Mouse (Mus musculus) layer of hippocampus, postnatal 14 days (tissue): ENCODE measurements around the gene Tbc1d8. TPM values are rescaled to one million over a fixed set of nuclear protein-coding genes. Genes with fewer than 3 reads are reported as not detected.

ENCODE experiments used
- DNase-seq, 2 experiments: peaks; one replicate each; pipeline ENCODE4 v3.0.0; 2021 to 2022; ENCODE audit warnings: low spot score in 2 of 2, mixed read lengths in 1 of 2
- long read RNA-seq, 2 experiments: library from polyadenylated mRNA; stranded (forward); transcript quantifications; one replicate each; pipeline ENCODE4 v2.0.0; 2021
- total RNA-seq, 2 experiments: library from RNA; stranded (reverse); gene quantifications; 2 replicates each; pipeline ENCODE4 v1.2.3; 2021

The Tbc1d8 gene
- total RNA-seq: 10 to 100 TPM; 13.2 TPM
- long read RNA-seq, experiment 1, full-length matches to known transcripts: 9 of 16 reads
- long read RNA-seq, experiment 1, partial matches to known transcripts: 2 of 16 reads
- long read RNA-seq, experiment 1, other reads (novel, unspliced or antisense): 5 of 16 reads
- long read RNA-seq, experiment 2, full-length matches to known transcripts: 10 of 15 reads
- long read RNA-seq, experiment 2, partial matches to known transcripts: 2 of 15 reads
- long read RNA-seq, experiment 2, other reads (novel, unspliced or antisense): 3 of 15 reads

DNA sequence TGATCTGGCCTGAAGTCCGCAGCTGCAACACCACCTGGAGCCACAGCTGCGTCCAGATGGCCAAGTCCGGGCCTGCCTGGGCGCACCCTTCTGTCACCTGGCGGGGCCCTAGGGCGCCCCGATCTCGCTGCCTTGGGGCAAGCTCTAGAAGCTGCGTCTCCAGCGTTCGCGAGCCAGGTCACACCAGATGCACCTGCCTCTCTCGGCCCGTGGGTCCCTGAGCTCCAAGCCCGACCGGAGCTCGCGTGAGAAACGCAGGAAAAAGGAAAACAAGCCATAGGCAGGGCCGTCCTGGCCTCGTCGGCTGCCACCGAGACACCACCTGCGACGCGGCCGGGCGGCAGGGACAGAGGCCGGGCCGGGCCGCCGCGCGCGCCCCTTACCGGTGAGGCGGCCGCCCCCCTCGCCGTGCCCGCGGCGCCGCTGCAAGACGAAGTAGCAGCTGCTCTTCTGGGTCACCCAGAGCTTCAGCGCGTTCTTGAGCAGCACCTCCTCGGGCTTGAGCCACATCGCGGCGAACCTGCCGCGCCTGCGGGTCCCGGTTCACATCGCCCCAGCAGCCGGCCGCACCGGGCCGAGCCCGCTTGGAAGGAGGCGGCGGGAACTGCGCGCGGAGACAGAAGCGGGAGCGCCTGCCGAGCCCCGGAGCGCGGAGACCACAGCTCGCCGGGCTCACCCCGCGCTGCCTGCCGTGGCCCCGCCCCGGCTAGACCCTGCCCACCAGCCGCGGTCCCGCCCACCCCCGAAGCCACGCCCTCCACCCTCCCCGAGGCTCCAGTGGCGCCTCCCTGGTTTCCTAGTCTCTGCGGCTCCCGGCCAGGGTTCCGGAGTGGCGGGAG, at the start of gene Tbc1d8:
Tbc1d8 (minus strand) TSS at position 699 of the 839 bp plus-strand sequence.
- DNase-seq: peak; percentile 80 to 87

DNA sequence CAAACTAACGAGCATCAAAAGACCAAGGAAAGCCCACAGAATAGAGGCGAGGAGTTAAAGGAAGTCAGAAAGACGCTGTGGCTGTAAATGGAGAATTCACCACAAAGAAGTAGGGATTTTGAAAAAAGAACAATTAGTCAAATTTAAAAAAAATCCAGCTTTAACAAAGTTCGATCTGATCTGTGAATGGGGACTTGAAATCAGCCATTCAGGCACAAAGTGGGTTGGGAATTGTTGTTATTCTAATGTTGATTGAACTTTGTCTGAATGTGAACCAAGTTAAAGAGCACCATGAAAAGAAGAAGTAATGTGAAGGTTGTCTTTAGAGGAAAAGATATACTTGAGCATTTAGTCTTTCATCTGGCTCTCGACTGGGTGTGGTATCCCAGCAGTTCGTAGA, 49.8 kb upstream of the Tbc1d8 start:
- no peak for DNase-seq

DNA sequence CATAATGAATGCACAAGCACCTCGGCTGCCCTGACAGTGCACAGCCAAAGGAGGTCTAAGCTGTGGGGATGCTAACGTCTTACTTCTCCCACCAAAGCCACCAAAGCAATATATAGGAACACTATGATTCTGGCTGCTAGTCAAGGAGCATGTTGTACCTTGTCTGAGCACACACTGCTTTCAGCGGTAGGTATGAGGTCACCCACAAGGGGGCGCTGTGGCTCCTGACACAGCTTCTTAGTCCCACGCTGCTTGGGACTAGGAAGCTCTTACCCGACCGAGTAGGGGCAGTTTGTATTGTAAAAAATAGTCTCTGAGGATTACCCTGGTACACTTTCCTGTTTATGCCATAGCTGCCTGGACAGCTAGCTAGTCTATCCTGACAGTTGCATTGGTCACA, 48.9 kb upstream of the Tbc1d8 start:
- peak; percentile 48 to 49 for DNase-seq

DNA sequence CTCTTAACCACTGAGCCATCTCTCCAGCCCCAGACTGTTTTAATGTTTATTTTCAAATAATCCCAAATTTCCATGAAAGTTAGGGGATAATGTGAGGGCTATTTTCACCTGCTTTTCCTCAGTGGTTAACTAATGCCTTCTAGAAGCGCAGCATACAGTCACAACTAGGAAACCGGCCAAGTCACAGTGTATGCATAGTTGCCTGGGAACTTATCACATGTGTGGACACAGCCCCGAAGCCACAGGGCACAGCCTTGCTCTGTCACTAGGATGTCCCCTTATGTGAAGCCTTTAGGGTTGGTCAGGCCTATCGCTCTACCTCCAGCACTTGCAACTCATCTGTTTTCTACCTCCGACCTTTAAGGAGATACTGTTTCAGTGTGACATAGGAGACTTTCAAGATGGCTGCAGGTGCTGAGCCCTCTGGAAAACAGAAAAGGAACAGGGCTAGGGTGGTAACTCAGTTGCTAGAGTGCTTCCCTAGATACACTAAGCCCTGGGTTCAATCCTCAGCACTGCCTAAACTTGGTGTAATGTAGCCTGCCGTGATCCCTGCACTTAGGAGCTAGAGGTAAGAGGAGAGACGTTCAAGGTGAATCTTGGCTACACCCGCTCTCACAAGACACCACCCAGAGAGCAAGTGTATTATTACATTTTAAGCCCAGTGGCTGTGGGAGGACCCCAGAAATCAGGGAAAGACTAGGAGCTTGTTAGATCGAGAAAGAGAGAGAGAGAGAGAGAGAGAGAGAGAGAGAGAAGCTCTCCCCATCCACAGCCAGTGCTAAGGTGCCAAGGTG, 48.0 kb upstream of the Tbc1d8 start:
- no peak for DNase-seq

DNA sequence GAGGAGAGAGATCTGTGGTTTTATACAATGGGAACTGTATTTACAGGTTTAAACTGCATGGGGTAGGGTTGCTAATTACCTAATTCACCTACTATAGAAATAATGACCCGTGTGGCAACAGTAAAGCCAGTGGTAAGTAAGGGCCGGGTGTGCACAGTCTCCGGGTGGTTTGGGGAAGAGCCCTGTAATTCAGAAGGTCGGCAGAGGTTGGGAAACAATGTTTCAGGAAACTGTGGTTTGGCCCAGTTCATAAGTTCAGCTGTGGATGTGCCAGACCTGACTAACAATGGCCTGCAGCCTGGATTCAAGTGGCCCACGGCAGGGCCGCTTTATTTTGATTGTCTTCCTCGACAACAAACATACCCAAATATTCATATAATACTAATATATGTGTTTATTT, 47.2 kb upstream of the Tbc1d8 start:
- no peak for DNase-seq

DNA sequence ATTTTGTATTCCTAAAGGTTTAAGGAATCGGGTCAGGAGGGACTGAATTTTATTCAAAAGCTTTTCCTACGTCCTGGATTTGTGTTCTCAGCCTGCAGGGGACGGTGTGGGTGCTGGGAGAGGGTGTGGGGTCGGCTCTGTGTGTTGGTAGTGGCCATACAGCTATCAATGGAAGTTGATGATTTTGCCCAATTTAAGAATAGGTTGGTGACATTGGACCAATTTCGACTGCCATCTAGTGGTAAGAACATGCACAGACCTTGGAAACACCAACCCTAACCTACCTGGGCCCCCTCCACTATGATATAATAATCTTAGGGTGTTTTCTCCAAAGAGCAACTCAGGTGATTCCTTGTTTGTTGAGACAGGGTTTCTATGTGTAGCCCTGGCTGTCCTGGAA, 44.0 kb upstream of the Tbc1d8 start:
- peak in 1 of 2 experiments; percentile 56 for DNase-seq

DNA sequence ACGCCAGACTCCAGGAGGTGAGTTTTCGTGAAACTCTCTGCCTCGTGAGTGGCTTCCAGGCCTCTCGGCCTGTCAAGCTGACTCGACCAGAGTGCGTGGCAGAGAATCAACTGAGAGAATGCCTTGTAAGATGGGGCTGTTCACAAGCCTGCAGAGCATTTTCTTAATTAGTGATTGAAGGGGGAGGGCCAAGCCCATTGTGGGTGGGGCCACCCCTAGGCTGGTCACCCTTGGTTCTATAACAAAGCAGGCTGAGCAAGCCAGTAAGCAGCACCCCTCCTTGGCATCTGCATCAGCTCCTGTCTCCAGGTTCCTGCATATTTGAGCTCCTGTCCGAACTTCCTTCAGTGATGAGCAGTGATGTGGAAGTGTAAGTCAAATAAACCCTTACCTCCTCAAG, 42.8 kb upstream of the Tbc1d8 start:
- no peak for DNase-seq

DNA sequence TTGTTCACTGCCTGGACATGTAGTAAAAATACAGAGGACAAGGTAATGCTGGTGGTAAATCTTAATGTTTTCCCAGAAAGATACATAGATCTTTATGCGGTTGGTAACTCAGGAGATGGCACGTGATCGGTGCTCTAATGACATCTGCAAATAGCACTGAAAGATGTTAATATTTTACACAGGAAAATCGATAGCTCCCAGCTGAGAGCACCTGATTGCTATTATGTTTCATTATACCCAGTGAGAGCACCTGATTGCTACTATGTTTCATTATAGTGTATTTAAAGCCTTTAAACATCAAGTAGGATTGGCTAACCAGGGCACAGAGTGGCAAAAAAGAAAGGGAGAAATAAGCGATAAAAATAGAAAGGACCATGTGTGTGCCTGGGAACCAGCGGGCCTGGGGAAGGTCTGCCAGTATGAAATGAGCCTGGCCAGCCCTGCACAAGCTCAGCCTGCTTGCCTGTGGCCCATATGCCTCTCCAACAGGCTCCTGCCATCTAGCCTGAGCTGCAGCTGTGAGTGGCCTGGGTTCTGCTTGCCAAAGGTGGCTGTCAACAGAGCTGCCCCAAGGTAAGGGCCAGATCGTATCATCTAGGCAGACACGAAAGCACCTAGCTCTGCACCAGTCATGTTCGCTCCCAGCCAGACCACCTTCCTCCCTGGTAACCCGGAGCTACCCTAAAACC, 36.9 kb upstream of the Tbc1d8 start:
- DNase-seq: peak in 1 of 2 experiments; percentile 39

DNA sequence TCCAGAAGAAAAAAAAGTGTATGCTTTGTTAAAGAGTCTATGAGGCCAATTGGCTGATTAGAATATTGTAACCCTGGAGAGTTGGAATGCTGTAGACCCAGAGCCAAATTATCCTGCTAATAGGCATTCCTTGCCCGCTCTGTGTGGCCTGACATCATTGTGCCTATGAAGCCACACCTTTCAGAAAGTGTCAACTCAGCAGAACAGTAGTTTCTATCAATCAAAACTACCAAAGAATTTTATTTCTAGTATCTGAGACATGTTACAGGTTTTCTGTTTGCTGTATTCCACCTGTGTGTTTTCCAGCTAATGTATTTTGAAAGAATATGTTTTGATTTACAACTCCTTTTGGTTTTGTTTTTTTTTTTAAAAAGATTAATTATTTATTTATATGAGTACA, 33.6 kb upstream of the Tbc1d8 start:
- no peak for DNase-seq

DNA sequence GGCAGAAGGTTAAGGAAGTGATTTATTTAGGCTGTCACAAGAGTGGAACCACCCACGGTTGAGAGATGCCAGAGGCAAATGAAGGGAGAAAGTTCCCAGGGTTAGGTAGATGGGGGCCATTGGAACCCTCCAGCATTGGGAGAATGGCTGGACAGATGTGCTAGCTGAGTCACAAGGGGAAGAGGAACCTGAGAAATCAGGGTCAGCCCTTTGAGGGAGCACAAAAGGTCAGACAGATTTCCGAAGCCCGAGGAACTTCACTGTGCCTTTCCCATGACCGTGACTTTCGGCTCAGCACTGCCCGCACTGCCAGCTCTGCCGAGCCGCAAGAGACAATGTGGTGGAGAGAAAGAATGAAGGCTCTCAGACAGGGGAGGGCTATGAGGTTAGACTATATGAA, 33.2 kb upstream of the Tbc1d8 start:
- DNase-seq: no peak

DNA sequence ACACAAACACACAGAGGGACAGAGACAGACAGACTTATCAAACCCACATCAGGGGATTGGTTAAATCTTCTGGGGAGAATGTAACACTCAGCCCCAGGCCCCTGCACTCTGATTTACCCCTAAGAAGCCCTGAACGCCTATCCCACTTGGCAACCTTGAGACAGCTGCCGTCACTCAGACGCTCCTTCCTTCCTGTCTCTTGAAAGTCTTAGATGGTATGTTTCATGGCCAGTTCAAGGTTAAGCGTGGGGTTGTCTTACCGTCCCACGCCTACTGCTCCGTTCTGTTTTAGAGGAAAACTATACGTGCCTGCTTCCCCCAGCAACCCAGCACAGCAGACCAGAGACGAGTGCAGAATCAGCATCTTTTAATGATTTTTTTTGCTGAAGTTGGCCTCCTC, 27.0 kb upstream of the Tbc1d8 start:
- no peak for DNase-seq

DNA sequence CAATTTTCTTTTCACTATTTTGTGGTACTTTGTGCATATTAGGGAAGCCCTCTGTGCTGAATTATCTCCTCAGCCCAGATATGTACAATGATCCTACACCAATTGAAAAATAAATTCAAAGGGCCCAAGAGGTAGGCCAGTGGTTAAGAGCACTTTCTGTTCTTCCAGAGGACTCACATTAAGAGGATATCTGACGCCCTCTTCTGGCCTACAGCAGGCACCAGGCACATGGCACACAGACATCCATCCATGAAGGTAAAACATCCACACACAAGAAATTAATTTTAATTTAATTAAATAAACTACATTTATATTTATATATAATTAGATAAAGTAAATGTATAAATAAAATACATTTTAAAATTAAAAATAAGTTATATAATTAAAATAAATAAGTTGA, 25.7 kb upstream of the Tbc1d8 start:
- DNase-seq: peak in 1 of 2 experiments; percentile 42

DNA sequence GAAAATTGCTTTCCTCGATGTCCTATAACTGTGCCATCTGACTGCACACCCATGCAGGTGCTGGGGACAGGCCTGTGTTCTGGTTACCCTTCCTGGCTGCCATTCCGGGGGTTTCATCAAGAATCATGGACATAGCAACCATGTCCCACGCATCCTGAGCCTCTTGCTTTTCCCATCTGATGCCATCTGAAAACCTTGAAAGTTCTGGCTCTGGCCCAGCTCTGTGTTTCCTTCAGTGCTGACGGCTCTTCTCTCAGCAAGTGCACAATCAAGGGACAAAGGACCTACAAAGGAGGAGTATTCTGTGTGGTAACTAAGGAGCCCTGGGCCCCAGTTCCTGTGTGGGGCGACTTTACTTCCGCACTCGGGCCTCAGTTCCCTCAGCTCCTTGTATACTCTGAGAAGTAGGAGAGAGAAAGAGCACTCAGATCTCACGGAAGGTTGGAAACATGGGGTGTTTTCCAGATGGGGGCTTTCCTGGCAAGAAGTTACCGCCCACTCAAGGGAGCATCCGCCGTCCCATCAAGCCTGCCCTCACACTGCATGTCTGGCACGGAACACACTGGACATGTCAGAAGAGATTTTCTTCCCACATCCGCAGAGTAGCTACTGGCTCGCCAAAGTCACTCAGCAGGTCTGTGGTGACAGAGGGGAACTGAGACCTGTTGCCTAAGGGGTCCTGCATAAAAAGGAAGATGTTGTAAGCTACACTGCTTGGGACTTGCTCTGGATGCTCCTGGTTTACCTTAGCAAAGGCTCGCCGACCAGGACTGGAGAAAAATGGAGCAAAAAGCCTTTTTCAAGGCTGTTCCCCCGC, 24.5 kb upstream of the Tbc1d8 start:
- peak in 1 of 2 experiments; percentile 18 for DNase-seq

DNA sequence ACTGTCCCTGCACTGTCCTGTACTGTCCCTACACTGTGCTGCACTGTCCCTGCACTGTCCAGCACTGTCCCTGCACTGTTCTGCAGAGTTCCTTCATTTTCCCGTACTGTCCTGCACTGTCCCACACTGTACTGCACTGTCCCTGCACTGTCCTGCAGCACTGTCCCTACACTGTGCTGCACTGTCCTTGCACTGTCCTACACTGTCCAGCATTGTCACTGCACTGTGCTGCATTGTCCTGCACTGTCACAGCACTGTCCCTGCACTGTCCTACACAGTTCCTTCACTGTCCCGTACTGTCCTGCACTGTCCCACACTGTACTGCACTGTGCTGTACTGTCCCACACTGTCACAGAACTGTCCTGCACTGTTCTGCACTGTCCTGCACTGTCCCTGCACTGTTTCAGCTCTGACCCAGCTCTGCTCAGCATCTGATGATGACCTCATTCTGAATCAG, 21.0 kb upstream of the Tbc1d8 start:
- DNase-seq: no peak

DNA sequence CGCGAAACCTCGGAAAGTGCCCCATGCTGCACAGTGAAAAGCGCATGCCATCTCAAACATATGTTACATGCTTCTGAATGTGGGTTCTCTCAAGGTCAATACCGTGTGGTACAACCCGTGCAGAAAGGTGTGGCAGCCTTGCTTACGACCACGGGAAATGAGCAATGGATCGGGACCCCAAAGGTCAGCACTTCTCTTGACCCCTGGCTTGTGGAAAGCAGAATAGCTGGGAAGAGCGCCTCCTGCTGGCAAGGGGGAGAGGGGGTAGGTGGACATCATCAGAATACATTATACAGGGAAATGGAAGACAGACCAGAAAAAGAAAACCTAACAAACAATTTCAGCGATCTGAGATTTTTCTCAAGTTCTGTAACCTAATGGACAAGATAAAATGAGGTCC, 19.2 kb upstream of the Tbc1d8 start:
- no peak for DNase-seq

DNA sequence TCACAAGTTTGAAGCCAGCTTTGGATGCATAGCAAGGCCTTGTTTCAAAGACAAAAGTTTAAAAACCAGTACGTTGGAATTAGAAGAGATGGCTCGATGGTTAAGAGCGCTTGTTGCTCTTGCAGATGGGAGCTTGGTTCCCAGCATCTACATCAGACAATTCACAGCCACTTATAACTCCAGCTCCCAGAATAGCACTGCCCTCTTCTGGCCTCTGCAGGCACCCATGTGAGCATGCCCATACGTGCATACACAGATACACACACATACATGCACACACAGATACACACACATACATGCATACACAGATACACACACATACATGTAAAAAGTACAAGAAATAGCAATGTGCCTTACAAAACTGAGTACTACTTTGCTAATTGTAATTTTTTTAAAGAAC, 18.4 kb upstream of the Tbc1d8 start:
- no peak for DNase-seq

DNA sequence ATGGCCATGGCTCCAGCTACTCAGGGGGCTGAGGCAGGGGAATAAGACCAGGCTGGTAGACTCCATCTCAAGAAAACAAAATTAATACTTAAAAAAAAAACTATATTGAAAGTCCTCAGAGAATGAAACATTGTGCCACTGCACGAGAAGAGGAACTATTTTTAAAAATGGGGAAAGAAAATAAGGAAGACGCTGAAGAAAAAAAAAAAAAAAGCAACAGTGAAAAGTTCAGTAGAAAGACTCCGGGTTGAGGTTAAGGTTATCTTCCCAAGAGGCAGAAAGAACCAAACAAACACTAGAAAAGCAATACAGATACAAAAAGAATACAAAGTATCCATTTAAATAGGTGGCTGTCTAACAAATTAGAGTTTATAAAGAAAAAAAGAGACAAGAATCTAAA, 15.1 kb upstream of the Tbc1d8 start:
- no peak for DNase-seq

DNA sequence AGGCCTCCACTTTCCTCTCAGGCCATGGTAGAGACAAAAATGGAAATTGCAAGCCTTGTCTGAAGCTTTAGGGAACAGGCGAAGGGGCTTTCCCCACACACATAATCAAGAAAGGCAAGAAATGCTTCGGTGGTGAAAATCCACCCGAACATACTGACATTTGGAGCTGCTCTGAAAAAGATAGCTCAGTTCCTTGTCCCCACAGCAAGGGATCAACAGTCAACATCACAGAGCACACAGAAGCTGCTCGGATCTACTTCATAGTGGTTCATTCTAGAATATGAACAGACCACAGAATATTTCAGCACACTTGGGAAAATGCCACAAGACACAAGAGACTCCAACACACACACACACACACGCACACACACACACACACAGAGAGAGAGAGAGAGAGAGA, 14.6 kb upstream of the Tbc1d8 start:
- DNase-seq: no peak

DNA sequence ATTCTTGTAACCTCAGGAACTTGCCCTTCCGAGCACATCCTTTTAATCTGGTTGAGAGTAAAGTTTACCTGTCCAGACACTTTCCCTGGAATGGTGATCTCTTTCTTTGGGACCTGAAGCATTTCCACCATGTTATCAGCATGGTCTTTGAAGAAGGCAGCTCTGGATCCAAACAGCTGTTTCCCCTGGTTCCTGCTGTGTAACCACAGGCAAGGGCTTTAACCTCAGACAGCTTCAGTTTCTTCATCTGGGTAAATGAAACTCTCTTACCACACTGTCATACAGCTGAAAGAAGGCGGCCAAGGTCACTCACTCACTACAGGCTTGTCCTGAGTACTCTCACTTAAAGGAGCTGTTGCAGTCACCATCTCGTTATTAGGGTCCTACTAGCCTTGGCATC, 8.8 kb upstream of the Tbc1d8 start:
- DNase-seq: no peak

DNA sequence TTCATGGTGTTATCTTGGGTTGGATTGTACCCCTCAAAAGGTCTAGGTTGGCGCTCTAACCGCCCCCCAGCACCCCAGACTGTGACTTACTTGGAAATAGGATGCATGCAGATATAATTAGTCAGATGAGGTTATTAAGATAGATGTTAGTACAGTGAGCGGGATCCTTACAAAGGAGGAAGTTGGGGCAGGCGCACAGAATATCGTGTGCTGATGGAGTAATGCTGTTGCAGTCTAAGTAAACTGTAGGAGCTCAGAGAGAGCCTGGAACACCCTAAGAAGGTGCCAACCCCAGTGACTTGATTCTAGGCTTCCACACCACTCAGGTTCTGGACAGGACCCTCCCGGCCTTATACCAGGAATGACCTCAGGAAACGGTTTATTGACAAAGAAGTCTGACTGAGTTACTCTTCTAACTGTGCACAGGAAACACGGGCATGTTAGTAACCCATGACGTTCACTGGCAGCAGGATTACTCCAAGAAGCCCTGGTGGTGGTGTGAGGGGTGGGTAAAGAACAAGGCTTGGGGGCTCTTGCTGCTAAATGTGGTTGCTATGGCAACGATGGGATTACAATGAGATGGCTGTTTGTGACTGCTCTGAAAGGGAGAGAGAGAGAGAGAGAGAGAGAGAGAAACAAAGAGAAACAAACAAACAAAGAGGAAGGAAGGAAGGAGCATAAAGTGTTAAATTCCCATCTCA, 3.7 kb upstream of the Tbc1d8 start:
- DNase-seq: no peak
